In the genomic region with DNA sequence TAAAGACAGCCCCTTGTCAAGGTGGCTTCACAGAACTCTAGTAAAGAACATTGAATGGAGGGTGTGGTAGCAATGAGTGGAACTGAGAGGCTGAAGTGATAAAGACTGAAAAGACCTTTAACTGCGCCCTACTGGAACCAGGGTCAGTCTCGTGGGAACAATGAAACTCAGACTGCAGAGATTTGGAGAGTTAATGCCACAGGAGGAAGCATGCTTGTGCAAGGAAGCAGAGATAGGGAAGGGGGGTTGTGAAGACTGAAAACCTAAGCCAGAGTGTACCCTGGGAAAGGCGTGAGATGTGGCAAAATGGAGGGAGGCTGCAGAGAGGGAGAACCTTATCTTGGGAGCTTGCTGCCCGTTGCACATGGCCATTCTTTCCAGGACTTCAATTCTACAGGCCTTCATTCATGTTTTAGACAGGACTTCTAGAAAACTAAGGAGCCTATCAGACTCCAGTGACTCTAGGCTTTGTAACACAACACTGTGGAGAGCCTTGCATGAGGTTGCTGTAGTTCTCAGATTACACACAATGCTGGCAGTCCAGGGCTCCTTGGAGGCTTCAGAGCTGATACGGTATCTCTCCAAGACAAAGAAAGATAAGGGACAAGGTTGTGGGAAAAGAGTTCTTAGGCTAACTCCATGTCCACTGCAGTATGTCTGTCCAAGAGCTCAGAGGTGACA, we compare ENCODE assay signal across 17 mouse cellular contexts.
DNase-seq lines count a peak whose midpoint lies in the region; ATAC-seq and TF ChIP-seq lines count a peak whose summit lies in the region.
"Had no signal": no experiment of that assay in that cellular context is flagged by ENCODE, and none has a peak within 500 bp of the region (broad histone marks: within the 10 kb centered on the region; RNA-seq: fewer than 3 reads in every experiment).

No protein-coding gene starts in this region.

- peak overlapping the region; percentile 55 for H3K27ac ChIP-seq in heart, embryonic 11.5 days (ENCODE audit: low read depth, low read length)
- 0 out of 2 replicates have a peak overlapping the region, but pooled peaks have one; percentile 10 for H3K27ac ChIP-seq in kidney, postnatal 0 days
- H3K27ac ChIP-seq in embryonic facial prominence, embryonic 10.5 days (replicated peaks) = no peak overlapping the region
- H3K27ac ChIP-seq: macrophage; stomach, embryonic 15.5 days had no signal

- no peaks in the 10 kb centered on the region for H3K36me3 ChIP-seq in heart, embryonic 11.5 days (ENCODE audit: control insufficient read depth, insufficient read depth, low read length)
- no peaks in the 10 kb centered on the region for H3K36me3 ChIP-seq in kidney, postnatal 0 days (ENCODE audit: insufficient read depth, low read length)
- no peaks in the 10 kb centered on the region for H3K36me3 ChIP-seq in embryonic facial prominence, embryonic 10.5 days (replicated peaks)
- H3K36me3 ChIP-seq: stomach, embryonic 15.5 days had no signal

- no peaks in the 10 kb centered on the region for H3K9me3 ChIP-seq in heart, embryonic 11.5 days (replicated peaks; ENCODE audit: control insufficient read depth, low read length)
- H3K9me3 ChIP-seq in kidney, postnatal 0 days (replicated peaks; ENCODE audit: low read length) = no peaks in the 10 kb centered on the region
- H3K9me3 ChIP-seq in embryonic facial prominence, embryonic 10.5 days = no peaks in the 10 kb centered on the region
- H3K9me3 ChIP-seq: stomach, embryonic 15.5 days had no signal

- intact Hi-C loops in heart, postnatal 10 days (cut with DNase I) = no loop called here

- peak; percentile 76; the same call in 1 of the 2 replicates for ATAC-seq in heart, embryonic 11.5 days (replicated peaks; ENCODE audit: insufficient number of reproducible peaks, low FRiP score, low TSS enrichment)
- no peak for ATAC-seq in kidney, postnatal 0 days (replicated peaks; ENCODE audit: low FRiP score, low read depth)
- ATAC-seq: activated CD4-positive, CD25-positive, alpha-beta regulatory T cell, adult 4 months; forebrain, embryonic 14.5 days; midbrain, embryonic 16.5 days had no signal

- TF ChIP-seq CTCF in kidney, postnatal 0 days (IDR thresholded peaks at IDR 0.05; ENCODE audit: low read depth) = no peak

- WGBS in heart, embryonic 11.5 days (ENCODE audit: insufficient replicate concordance) = 22% methylated on average over 5 of the region's 5 CpGs
- 55% methylated on average over 5 of the region's 5 CpGs for WGBS in kidney, postnatal 0 days
- 68% methylated on average over 5 of the region's 5 CpGs for WGBS in embryonic facial prominence, embryonic 10.5 days

- no peaks in the 10 kb centered on the region for H3K27me3 ChIP-seq in heart, embryonic 11.5 days (ENCODE audit: control insufficient read depth, insufficient read depth, low read length)
- no peaks in the 10 kb centered on the region for H3K27me3 ChIP-seq in kidney, postnatal 0 days (ENCODE audit: insufficient read depth, low read length)
- H3K27me3 ChIP-seq in embryonic facial prominence, embryonic 10.5 days (replicated peaks; ENCODE audit: low read depth, poor library complexity, severe bottlenecking) = no peaks in the 10 kb centered on the region
- H3K27me3 ChIP-seq: stomach, embryonic 15.5 days had no signal

- DNase-seq in heart, postnatal 10 days = no peak
- no peak for DNase-seq in kidney, postnatal 0 days (ENCODE audit: low spot score)
- no peak for DNase-seq in kidney, adult 18-20 months
- peak; percentile 9 for DNase-seq in testis, postnatal 14 days (ENCODE audit: low spot score)
- no peak for DNase-seq in testis, postnatal 10 days (ENCODE audit: low spot score)
- no peak for DNase-seq in spleen, postnatal 4 days (ENCODE audit: low spot score in 2 of 2)
- DNase-seq in embryonic facial prominence, embryonic 10.5 days (ENCODE audit: low spot score) = no peak
- DNase-seq: B cell, adult 2 months; cerebellum, adult 11 months; layer of hippocampus, postnatal 36 days; thymus, postnatal 4 days had no signal

- H3K4me1 ChIP-seq in heart, embryonic 11.5 days (ENCODE audit: control insufficient read depth, insufficient read depth, low read length) = peaks cover 4% of the 10 kb centered on the region; the same call in 1 of the 2 replicates
- H3K4me1 ChIP-seq in kidney, postnatal 0 days (replicated peaks; ENCODE audit: insufficient read depth, low read length) = no peaks in the 10 kb centered on the region
- peaks cover 19% of the 10 kb centered on the region for H3K4me1 ChIP-seq in embryonic facial prominence, embryonic 10.5 days
- H3K4me1 ChIP-seq: stomach, embryonic 15.5 days had no signal

- H3K9ac ChIP-seq in heart, embryonic 11.5 days (ENCODE audit: low read depth, low read length) = no peak overlapping the region
- no peak overlapping the region for H3K9ac ChIP-seq in kidney, postnatal 0 days (ENCODE audit: low read depth, low read length)
- H3K9ac ChIP-seq: stomach, embryonic 15.5 days had no signal

- no peak overlapping the region for H3K4me3 ChIP-seq in heart, embryonic 11.5 days (ENCODE audit: low read depth, low read length)
- no peak overlapping the region for H3K4me3 ChIP-seq in kidney, postnatal 0 days (replicated peaks; ENCODE audit: low read depth, low read length)
- H3K4me3 ChIP-seq in embryonic facial prominence, embryonic 10.5 days = no peak overlapping the region
- H3K4me3 ChIP-seq: stomach, embryonic 15.5 days had no signal

- no peak overlapping the region for H3K4me2 ChIP-seq in heart, embryonic 11.5 days
- H3K4me2 ChIP-seq in kidney, postnatal 0 days (ENCODE audit: low read length) = no peak overlapping the region
- H3K4me2 ChIP-seq: stomach, embryonic 15.5 days had no signal
